Mouse (Mus musculus) forebrain, embryonic 16.5 days (tissue): ENCODE measurements around the gene Mxd1. TPM values are rescaled to one million over a fixed set of nuclear protein-coding genes. Genes with fewer than 3 reads are reported as not detected.

Experiments
- ATAC-seq: fragments of 200-750 bp; cut with Nextera tagmentation; 2 replicates; pipeline ENCODE4 v1.8.0; 2017; ENCODE audit warnings: mild to moderate bottlenecking, moderate library complexity
- H3K27ac ChIP-seq: fragments of 300-500 bp; sonication (generic); 2 replicates; pipeline ENCODE4 v1.5.1; 2014; ENCODE audit warnings: low read length, control low read depth
- H3K27me3 ChIP-seq: fragments of 300-500 bp; sonication (generic); replicated peaks from 2 replicates; pipeline ENCODE4 v1.6.1; 2014; ENCODE audit warnings: low read length; ENCODE audit not compliant: control insufficient read depth, insufficient read depth
- H3K36me3 ChIP-seq: fragments of 300-500 bp; sonication (generic); 2 replicates; pipeline ENCODE4 v1.6.1; 2014; ENCODE audit not compliant: control insufficient read depth, insufficient read depth
- H3K4me1 ChIP-seq: fragments of 300-500 bp; sonication (generic); replicated peaks from 2 replicates; pipeline ENCODE4 v1.6.1; 2014; ENCODE audit warnings: low read length; ENCODE audit not compliant: control insufficient read depth, insufficient read depth
- H3K4me2 ChIP-seq: fragments of 300-500 bp; sonication (generic); 2 replicates; pipeline ENCODE4 v1.6.1; 2014; ENCODE audit warnings: mild to moderate bottlenecking, low read length, control low read depth
- H3K4me3 ChIP-seq: fragments of 300-500 bp; sonication (generic); replicated peaks from 2 replicates; pipeline ENCODE4 v1.5.1; 2014; ENCODE audit warnings: mild to moderate bottlenecking, low read length, control low read depth
- H3K9ac ChIP-seq: fragments of 300-500 bp; sonication (generic); replicated peaks from 2 replicates; pipeline ENCODE4 v1.6.1; 2014; ENCODE audit warnings: low read depth, low read length, control low read depth
- H3K9me3 ChIP-seq: fragments of 300-500 bp; sonication (generic); 2 replicates; pipeline ENCODE4 v1.6.1; 2016; ENCODE audit warnings: low read length; ENCODE audit not compliant: control insufficient read depth
- WGBS: fragments of 180-500 bp; shearing (Covaris S2); extraction: QIAGEN DNeasy Blood & Tissue Kit; methylation state at CpG from one replicate; pipeline ENCODE4 v1.1.7; 2014; 5-methylcytosine and 5-hydroxymethylcytosine counted together
- polyA plus RNA-seq: library from polyadenylated mRNA; unstranded; fragments of >200 nt; fragmentation: Nextera tagmentation; extraction: Ambion mirVana; gene quantifications from 2 replicates; pipeline ENCODE4 v1.2.1, GENCODE M21; 2015

The Mxd1 gene
- polyA plus RNA-seq, 1 experiment from 2014 or later = 23.2 TPM

DNA sequence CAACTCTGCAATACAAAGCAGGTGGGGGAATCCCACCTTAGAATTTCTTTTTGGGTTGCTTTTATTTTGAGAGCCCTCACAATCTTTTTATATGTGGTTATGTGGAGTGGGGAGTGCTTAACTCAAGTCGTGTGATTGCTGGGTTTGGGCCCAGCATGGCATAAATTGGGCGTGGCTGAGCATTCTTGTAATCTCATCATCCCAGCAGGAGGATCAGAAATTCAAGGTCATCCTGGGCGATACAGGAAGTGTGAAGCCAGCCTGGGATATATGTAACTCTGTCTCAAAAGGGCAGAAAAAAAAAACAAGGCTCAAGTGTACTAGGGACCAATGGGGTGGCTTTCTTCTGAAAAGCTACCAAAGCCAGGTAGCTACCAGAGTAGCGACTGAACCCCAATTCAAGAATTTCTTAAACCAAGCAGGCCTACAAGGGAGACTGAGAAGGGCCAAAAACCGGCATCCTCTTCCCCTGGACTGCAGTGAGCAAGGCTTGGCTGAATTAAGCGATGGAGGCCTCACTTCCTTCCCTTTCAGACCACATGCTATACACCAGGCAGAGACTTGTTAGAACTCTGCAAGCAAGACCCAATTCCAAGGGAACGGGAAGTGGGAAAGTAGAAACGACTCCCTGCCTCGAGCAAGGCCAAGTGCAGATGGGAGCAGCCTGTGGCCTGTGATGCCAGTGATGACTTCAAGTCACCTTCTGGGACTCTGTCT, 8.6 kb downstream of the Mxd1 start:
- H3K4me3 ChIP-seq = no peak overlapping the region
- no peaks in the 10 kb centered on the region for H3K9me3 ChIP-seq
- ATAC-seq = no peak
- H3K27ac ChIP-seq = no peak overlapping the region
- H3K27me3 ChIP-seq = no peaks in the 10 kb centered on the region
- no peak overlapping the region for H3K9ac ChIP-seq
- H3K36me3 ChIP-seq = peaks cover 3% of the 10 kb centered on the region; the same call in 1 of the 2 replicates
- no peak overlapping the region for H3K4me2 ChIP-seq
- WGBS = 80% methylated on average over 9 of the region's 9 CpGs
- H3K4me1 ChIP-seq = no peaks in the 10 kb centered on the region

- no peak overlapping the region for H3K27ac ChIP-seq
- H3K4me3 ChIP-seq = no peak overlapping the region
- 90% methylated on average over 3 of the region's 3 CpGs for WGBS
- H3K9ac ChIP-seq = no peak overlapping the region
- peaks cover 3% of the 10 kb centered on the region; the same call in 1 of the 2 replicates for H3K36me3 ChIP-seq
- H3K27me3 ChIP-seq = no peaks in the 10 kb centered on the region
- H3K9me3 ChIP-seq = no peaks in the 10 kb centered on the region
- ATAC-seq = no peak
- H3K4me1 ChIP-seq = no peaks in the 10 kb centered on the region
- no peak overlapping the region for H3K4me2 ChIP-seq
These were observed 10.5 kb downstream of the Mxd1 start for GRCm38 (mm10) chr6:86658501-86658900.

DNA sequence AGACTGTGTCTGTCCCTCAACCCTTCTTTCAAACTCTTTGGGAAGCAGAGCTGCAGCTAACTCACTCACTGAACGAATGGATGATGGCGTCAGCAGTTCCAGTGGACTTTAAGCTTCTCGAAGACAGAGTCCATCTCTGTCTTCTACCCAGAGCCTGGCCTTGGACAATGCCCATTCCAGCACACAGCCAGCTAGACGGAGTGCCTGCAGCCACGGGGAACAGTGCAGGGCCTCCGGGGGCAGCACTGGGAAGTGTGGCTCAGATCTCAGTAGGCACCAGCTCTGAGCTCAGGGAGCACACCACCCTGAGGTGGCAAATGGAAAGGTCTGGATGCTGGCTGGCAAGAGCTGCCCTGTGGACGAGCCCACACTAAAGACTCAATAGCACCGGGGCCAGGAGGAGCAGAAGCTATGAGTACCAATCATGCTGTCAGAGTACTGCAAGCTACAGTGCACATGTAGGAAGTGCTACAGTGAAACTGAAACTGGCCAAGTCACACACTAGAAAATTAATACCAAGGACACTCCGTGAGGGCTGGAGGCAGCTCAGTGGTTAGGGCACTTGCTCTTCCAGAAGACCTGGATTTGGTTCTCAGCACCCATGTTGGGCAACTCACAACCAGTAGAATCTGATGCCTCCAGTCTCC, 14.6 kb downstream of the Mxd1 start:
- Histone ChIP-seq H3K4me3 (no peak overlapping the region), H3K9me3 (no peaks in the 10 kb centered on the region), H3K36me3 (peaks cover 14% of the 10 kb centered on the region), H3K4me1 (no peaks in the 10 kb centered on the region), H3K27ac (no peak overlapping the region), H3K27me3 (no peaks in the 10 kb centered on the region), H3K4me2 (no peak overlapping the region), H3K9ac (no peak overlapping the region)
- ATAC-seq = no peak
- WGBS = 75% methylated on average over 9 of the region's 9 CpGs

GRCm38 (mm10) chr6:86653026-86653425, 15.9 kb downstream of the Mxd1 start:
- Histone ChIP-seq H3K4me1 (no peaks in the 10 kb centered on the region), H3K9me3 (no peaks in the 10 kb centered on the region), H3K36me3 (peaks cover 18% of the 10 kb centered on the region), H3K4me2 (no peak overlapping the region), H3K27me3 (no peaks in the 10 kb centered on the region), H3K27ac (no peak overlapping the region), H3K9ac (no peak overlapping the region), H3K4me3 (no peak overlapping the region)
- ATAC-seq = no peak
- WGBS = 87% methylated on average over 6 of the region's 6 CpGs

DNA sequence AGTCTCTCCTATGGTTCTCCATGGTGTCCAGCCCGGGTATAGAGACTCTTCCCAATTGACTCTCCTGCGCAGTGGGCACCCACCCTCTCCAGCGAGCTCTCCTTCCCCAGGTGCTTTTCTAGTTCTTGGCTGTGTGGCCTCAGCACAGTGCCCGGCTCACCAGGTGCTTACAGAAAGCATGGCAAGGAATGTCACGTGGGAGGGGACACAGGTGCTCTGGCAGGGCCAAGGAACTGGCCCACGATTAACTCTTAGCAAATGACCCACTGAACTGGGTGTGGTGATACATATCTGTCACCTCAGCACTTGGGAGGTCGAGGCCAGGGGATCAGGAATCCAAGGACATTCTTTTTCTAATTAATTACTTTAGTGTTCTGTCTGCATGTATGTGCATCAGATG, 22.8 kb downstream of the Mxd1 start:
- H3K9me3 ChIP-seq = no peaks in the 10 kb centered on the region
- no peak for ATAC-seq
- H3K4me3 ChIP-seq = no peak overlapping the region
- peaks cover 11% of the 10 kb centered on the region for H3K36me3 ChIP-seq
- H3K27me3 ChIP-seq = no peaks in the 10 kb centered on the region
- 83% methylated on average over 7 of the region's 7 CpGs for WGBS
- H3K9ac ChIP-seq = no peak overlapping the region
- no peak overlapping the region for H3K4me2 ChIP-seq
- H3K27ac ChIP-seq = no peak overlapping the region
- no peaks in the 10 kb centered on the region for H3K4me1 ChIP-seq

DNA sequence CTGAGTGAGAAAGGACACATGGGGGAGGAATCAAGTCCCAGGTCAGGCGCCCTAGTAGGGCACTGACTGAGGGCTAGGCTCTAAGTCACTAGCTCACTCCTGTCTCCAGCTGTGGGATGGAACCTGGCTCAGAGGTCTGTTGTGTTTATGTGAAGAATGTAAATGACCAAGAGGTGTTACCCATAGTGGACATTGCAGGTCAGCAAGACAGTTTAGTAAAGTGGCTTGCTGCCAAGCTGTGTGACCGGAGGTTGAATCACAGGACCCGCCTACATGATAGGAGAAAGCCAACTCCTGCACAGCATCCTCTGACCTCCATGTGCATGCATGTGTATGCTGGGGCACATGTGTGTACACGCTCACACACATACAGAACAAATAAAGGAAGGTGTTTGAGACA, 23.4 kb downstream of the Mxd1 start:
- Histone ChIP-seq H3K9me3 (no peaks in the 10 kb centered on the region), H3K4me1 (no peaks in the 10 kb centered on the region), H3K36me3 (peaks cover 11% of the 10 kb centered on the region), H3K27ac (no peak overlapping the region), H3K27me3 (no peaks in the 10 kb centered on the region), H3K4me2 (no peak overlapping the region), H3K4me3 (no peak overlapping the region), H3K9ac (no peak overlapping the region)
- 81% methylated on average over 4 of the region's 4 CpGs for WGBS
- ATAC-seq = no peak

- no peak for ATAC-seq
- H3K27ac ChIP-seq = no peak overlapping the region
- WGBS = 85% methylated on average over 3 of the region's 3 CpGs
- H3K9me3 ChIP-seq = no peaks in the 10 kb centered on the region
- no peak overlapping the region for H3K4me3 ChIP-seq
- H3K4me2 ChIP-seq = no peak overlapping the region
- H3K27me3 ChIP-seq = no peaks in the 10 kb centered on the region
- no peaks in the 10 kb centered on the region for H3K4me1 ChIP-seq
- H3K9ac ChIP-seq = no peak overlapping the region
- peaks cover 10% of the 10 kb centered on the region for H3K36me3 ChIP-seq
These were observed 24.1 kb downstream of the Mxd1 start for GRCm38 (mm10) chr6:86644775-86645400.

- no peaks in the 10 kb centered on the region for H3K36me3 ChIP-seq
- H3K4me1 ChIP-seq = no peaks in the 10 kb centered on the region
- no peaks in the 10 kb centered on the region for H3K9me3 ChIP-seq
- H3K27ac ChIP-seq = no peak overlapping the region
- ATAC-seq = no peak
- WGBS = 48% methylated on average over 8 of the region's 8 CpGs
- no peak overlapping the region for H3K9ac ChIP-seq
- H3K4me2 ChIP-seq = no peak overlapping the region
- no peaks in the 10 kb centered on the region for H3K27me3 ChIP-seq
- no peak overlapping the region for H3K4me3 ChIP-seq
These were observed 27.2 kb downstream of the Mxd1 start for GRCm38 (mm10) chr6:86641716-86642115.

GRCm38 (mm10) chr6:86640776-86641175, 28.2 kb downstream of the Mxd1 start:
- no peaks in the 10 kb centered on the region for H3K27me3 ChIP-seq
- no peak for ATAC-seq
- H3K9ac ChIP-seq = no peak overlapping the region
- H3K9me3 ChIP-seq = no peaks in the 10 kb centered on the region
- H3K4me1 ChIP-seq = no peaks in the 10 kb centered on the region
- H3K4me3 ChIP-seq = no peak overlapping the region
- H3K36me3 ChIP-seq = no peaks in the 10 kb centered on the region
- 86% methylated on average over 8 of the region's 8 CpGs for WGBS
- H3K27ac ChIP-seq = no peak overlapping the region
- H3K4me2 ChIP-seq = no peak overlapping the region
